Mouse (Mus musculus) forelimb bud, embryonic 11.5 days (tissue): ENCODE results near the gene Gm26897.

Experiments
- DNase-seq: peaks from one replicate; pipeline ENCODE4 v3.0.0-alpha.2; 2012; ENCODE audit warnings: low read depth, low spot score

Gm26897 gene

GRCm38 (mm10) chr5:111749599-111749998 lies 15.9 kb downstream of the Gm26897 start:
- DNase-seq, result no peak

DNA sequence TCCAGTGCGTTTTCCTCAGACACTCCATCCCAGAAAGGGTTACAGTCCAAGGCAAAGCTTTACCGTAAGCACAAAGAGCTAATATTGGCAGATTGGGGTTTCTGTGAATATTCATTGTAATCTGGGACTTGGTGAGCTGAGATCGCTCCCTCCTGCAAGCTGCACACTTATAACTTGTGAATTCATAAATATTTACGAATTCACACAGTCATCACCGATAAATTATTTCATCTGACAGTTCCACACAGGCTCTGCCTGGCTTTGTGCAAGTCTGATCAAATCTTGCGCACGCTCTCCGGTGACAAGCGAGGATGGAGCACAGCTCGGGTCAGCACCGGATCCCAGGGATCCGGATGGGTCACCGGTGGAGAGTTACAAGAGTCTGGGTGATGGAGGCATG lies 16.4 kb downstream of the Gm26897 start:
- DNase-seq, result no peak

DNA sequence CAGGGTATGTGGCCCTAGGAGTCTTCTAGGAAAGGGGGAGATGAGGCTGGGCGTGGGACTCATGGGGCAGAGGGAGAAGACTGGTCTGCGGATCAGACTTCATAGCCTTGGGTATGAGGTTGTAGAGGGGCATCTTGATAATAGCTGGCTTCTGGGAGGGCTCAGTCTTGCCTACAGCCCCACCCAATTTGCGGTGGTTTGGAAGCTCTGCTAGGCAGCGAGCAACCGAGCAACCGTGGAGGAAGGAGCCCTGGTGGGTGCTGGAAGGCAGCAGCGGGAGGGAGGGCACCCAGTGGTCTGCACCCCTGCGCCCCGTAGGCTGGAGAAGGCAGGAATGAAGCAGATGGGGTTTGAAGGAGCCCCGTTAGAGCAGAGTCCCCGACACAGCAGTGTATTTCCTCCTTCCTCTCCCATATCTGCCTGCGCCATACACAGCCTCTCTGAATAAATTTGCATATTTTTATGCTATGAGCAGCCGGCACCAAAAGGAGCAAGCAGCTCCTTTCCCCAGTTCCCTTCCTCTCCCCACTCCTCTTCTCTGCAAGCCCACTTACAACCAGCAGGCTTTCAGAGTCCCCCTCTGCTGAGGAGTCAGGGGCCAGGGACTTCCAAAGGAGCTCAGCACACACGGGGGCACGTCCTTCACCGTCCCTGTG lies 20.9 kb downstream of the Gm26897 start:
- DNase-seq, result no peak

GRCm38 (mm10) chr5:111755330-111755729 lies 21.6 kb downstream of the Gm26897 start:
- DNase-seq, result peak; percentile 61

DNA sequence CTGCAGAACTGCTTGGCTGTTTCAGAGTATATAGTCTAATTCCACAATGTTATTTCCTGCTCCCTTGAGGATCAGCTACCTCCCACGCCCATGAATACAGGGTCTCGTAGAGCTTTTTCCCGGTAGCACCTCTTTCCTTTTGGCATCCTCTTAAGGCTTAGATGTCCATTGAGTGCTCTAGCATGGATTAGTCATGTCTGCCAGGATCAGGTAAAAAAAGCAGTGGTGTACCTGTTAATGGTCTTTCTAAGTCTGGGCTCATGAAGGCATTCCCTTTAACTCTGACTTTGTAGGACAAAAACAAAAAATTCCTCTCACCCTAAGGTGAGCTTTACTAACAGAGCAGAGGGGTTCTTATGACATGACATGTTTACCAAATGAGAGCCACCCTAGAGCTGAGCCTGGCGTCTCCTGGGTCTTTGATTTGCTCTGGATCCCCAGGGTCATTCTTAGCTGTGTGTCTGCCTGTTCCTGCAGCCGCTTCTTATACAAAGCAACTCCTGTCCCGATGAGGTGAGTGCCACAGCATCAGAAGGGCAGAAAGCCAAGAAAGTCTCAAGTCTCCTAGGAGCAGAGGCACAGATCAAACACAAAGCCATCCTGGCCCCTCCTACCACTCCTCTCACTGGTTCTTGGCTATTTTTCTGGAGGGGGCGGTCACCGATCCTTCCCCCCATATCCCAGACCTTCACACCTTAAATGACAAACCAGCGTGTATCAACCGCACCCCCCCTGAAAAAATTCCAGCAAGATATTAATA lies 27.2 kb downstream of the Gm26897 start:
- no peak for DNase-seq

DNA sequence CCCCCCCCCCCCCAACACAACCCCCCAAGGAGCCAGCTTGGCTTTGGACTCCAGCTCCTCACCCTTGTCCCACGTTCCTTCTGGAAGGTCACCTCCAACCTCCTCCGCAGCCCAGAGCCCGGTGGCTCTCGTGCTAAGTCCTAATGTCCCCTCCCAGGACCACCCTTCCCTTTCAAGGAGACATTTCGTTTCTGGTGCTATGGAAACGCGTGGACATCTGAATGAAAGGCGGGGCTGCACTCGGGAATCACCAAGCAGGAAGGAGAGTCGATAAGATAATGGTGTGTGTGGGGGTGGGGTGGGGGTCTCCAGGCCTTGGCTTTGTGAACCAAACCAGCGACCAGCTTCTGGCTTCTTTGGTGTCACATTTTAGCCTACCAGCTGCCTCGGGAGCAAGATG lies 27.9 kb downstream of the Gm26897 start:
- DNase-seq, result no peak

GRCm38 (mm10) chr5:111762085-111762484 lies 28.4 kb downstream of the Gm26897 start:
- DNase-seq, result no peak

DNA sequence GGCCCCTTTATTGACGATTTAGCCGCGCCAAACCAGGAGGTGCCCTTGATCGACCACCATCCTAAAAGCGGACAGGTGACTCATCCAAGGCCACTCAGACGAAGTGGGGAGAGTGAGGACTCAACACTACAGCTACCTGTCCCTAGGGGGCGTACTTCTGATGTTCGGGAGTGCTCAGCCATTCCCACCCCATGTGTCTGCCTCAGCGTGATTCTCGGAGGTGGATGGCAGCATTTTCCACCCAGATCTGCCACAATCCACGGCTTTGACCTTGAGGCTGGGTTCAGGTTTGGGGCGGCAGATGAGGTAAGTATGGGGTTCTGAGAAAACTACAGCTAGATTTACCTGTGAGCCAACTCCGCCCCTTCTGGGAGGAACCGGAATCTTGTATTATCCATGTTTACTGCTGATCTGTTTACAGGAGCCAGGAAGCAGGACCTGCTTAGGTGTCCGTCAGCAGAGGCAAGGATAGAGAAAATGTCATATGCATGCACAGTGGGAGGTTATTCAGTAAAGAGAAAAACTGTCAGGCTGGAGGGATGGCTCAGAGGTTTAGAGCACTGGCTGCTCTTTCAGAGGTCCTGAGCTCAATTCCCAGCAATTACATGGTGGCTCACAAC lies 32.1 kb downstream of the Gm26897 start:
- no peak for DNase-seq

DNA sequence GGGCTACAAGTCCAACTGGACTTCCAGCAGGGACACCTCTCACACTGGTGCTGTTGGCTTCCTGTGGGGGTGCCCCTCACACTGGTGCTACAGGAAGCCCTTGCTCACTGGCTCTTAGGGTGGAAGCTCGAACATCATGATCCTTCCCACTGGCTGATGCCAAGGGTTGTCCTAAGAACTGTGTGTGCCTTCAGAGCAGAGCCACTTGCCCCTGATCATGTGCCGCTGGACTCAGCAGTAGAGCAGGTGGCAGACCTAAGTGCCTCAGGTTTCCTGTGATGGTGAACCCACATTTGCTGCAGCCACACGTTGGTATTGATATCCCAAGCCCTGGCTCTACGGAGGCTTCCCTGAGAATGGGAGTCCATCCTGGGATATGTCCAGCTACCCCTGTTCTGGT lies 33.0 kb downstream of the Gm26897 start:
- no peak for DNase-seq

GRCm38 (mm10) chr5:111770266-111770665 lies 36.5 kb downstream of the Gm26897 start:
- peak; percentile 92 for DNase-seq

- no peak for DNase-seq
Observed at GRCm38 (mm10) chr5:111772127-111772526, 38.4 kb downstream of the Gm26897 start.

DNA sequence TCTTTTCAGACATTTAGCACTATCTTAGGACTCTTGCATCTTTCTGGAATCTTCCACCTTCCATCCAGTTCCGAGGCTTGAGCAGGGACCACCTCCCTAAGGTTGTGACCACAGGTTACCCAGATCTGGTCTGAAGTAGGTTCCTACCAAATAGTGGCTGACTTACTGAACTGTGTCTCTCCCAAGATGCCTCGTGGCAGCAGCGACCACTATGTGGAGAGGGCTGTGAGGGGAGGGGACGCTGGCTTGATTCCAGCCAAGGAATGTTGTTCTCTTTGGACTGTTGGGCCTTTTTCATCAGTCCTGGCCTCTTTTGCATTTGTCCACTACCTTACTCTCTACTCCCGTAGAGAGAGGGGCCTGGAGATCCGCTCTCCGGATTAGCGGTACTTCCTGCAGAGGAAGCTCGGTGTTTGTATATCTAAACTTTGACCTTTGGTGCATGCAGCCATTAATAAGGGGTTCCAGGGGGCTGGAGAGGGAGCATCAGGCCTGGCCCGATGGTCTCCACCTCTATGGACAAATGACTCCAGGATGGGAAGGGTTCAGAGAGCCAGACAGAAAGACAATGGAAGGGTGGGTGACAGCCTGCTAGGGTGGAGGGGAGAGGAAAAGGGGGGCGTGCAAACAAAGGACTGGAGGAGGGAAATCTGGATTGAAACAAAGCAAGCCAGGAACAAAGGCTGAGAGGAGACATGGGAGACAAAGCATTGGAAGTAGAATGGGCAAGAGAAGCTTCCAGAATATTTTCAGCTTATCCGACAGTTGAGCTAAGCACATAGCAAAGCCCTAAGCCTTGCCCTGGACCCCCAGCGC lies 39.1 kb downstream of the Gm26897 start:
- DNase-seq, result no peak

- DNase-seq, result no peak
Observed at GRCm38 (mm10) chr5:111773407-111773733, 39.6 kb downstream of the Gm26897 start.

DNA sequence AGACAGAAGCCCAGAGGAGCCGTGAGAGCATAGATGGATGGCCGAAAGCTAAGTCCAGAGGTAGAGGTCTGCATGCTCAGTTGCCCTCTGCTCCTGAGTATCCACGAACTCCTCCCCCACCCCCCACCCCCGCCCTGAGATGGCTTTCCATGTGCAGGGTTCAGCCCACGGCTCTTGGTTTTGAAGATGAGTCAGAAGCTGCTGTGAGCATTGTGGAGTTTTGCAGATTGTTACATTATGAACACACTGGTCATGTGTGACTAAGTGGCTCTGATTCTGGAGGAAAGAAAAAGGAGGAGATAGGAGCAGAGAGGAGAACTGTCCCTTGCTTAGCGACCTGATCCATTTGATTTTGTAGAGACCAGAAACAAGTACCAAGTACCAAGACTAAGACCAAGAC lies 42.5 kb downstream of the Gm26897 start:
- no peak for DNase-seq

DNA sequence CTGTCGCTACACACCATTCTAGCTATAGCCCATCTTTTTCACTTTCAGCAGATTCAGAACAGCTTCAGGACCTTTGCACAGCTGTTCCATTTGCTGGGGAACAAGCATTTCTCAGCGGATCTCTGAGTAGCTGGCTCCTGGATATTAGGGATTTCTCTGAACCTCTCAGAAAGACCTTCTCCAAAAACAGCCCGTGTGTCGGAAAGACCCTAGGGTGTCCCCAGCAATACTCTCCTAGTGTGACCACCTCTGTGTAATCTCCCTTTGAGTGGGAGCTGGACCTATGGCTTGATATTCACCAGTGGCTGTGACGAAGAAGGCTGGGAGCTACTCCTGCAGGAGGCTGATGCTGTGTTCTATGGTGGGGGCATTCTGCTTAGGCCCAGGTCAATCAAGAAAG lies 44.4 kb downstream of the Gm26897 start:
- no peak for DNase-seq

DNA sequence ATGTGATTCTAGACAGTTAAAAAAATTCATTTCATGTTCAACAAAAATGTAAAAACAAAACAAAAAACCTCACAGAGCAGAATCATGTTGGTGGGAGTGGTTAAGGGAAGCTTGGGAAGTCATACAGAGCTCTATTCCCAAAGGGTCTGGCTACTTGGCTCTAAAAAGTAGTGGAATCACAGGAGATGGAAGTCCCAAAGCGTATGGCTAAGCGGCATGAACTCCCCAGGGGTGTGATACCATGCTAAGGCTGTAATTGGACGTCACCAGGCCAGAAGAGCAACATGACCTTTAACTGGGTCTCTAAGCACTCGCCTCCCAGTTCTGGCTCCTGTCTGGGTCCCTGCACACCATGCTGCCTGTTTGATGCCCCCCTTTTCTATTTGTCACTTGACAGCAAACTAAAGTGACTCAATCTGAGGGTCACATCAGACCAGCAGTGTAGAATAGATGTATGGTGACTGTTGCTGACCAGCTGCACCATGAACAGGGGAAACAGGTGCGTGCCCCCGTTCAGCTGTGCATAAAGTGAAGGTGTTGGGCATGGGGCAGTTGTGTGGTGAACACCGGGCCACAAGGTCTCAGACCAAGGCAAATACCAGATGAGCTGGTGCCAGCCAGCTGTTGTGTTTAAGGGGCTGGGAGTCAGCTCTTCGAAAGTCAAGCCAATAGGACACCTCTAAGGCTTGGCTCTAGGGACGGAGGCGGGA lies 46.2 kb downstream of the Gm26897 start:
- no peak for DNase-seq
